Mouse (Mus musculus): ENCODE results near the gene Abcb6. TPM values are rescaled to one million over a fixed set of nuclear protein-coding genes. Genes with fewer than 3 reads are reported as not detected.

Abcb6 gene
- polyA plus RNA-seq, 1 experiment from 2014 or later: 41.1 TPM

DNA sequence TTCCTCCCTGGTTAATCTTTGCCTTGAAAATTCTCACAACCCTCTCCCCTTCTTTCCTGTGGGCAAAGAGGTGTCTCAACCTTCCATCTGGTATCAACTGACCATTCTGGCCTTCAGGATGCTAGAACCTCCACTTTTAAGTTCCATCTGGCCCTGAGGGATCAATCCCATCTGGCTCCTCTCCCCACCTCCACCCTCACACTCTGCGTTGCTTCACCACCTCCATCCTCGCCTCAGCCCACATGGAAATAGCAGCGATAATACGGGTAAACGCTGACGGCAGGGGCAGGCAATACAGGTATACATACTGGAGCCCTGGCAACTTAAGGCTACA is 37.7 kb upstream of the Abcb6 start:
- peaks cover 19% of the 10 kb centered on the region for H3K4me1 ChIP-seq (replicated peaks)
- H3K27ac ChIP-seq: no peak overlapping the region
- H3K4me3 ChIP-seq (replicated peaks): peak overlapping the region; percentile 53
- H3K36me3 ChIP-seq: peaks cover 30% of the 10 kb centered on the region
- no peak overlapping the region for H3K9ac ChIP-seq (replicated peaks)
- H3K27me3 ChIP-seq: peaks cover 73% of the 10 kb centered on the region
- H3K9me3 ChIP-seq: no peaks in the 10 kb centered on the region
- WGBS: 3% methylated on average over 6 of the region's 6 CpGs
- peak overlapping the region; percentile 96 for H3K4me2 ChIP-seq
- ATAC-seq (ENCODE audit: insufficient number of reproducible peaks, insufficient read depth, low FRiP score, low TSS enrichment, low read depth): no peak

DNA sequence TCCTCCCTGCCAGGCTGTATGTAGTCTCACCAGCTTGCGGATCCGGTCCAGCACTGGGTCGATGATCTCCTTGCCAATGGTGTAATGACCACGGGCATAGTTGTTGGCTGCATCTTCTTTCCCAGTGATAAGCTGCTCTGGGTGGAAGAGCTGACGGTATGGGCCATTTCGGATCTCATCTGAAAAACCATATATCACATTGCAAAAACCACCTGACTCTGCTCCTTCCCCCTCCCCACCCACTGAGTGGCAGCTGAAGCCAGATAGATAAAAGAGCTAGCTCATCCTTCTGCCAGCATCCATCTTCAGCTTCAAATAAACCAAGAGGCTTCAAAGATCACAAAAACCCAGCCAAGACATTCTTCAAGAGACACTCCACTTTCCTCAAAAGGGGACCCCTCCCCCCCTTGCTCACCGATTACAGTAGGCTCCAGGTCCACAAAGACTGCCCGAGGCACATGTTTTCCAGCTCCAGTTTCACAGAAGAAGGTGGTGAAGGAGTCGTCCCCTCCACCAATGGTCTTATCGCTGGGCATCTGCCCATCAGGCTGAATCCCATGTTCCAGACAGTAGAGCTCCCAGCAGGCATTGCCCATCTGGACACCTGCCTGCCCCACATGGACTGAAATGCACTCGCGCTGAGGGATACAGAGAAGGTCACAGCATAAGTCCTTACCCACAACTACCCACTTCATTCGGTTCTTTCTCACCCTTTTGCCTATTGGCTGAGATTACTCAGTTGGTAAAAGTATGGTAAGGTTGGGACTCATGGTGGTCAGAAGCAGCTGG is 36.8 kb upstream of the Abcb6 start:
- ATAC-seq (ENCODE audit: insufficient number of reproducible peaks, insufficient read depth, low FRiP score, low TSS enrichment, low read depth): no peak
- H3K4me3 ChIP-seq (replicated peaks): no peak overlapping the region
- peaks cover 64% of the 10 kb centered on the region for H3K27me3 ChIP-seq
- H3K9ac ChIP-seq (replicated peaks): no peak overlapping the region
- H3K36me3 ChIP-seq: peaks cover 39% of the 10 kb centered on the region
- 76% methylated on average over 13 of the region's 13 CpGs for WGBS
- no peak overlapping the region for H3K27ac ChIP-seq
- 0 out of 2 replicates have a peak overlapping the region, but pooled peaks have one; percentile 96 for H3K4me2 ChIP-seq
- no peaks in the 10 kb centered on the region for H3K9me3 ChIP-seq
- H3K4me1 ChIP-seq (replicated peaks): peaks cover 25% of the 10 kb centered on the region

DNA sequence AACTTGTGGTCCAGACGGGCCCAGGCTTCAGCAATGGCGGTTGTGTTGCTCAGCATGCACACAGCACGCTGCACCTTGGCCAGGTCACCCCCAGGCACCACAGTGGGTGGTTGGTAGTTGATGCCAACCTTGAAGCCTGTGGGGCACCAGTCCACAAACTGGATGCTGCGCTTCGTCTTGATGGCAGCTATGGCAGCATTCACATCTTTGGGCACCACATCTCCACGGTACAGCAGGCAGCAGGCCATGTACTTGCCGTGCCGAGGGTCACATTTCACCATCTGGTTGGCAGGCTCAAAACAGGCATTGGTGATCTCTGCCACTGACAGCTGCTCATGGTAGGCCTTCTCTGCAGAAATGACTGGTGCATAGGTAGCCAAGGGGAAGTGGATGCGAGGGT is 35.6 kb upstream of the Abcb6 start:
- H3K4me3 ChIP-seq (replicated peaks): no peak overlapping the region
- H3K9me3 ChIP-seq: no peaks in the 10 kb centered on the region
- no peak overlapping the region for H3K4me2 ChIP-seq
- peaks cover 34% of the 10 kb centered on the region for H3K4me1 ChIP-seq (replicated peaks)
- no peak for ATAC-seq (ENCODE audit: insufficient number of reproducible peaks, insufficient read depth, low FRiP score, low TSS enrichment, low read depth)
- H3K9ac ChIP-seq (replicated peaks): no peak overlapping the region
- WGBS: 90% methylated on average over 9 of the region's 9 CpGs
- peaks cover 52% of the 10 kb centered on the region for H3K27me3 ChIP-seq
- peaks cover 42% of the 10 kb centered on the region for H3K36me3 ChIP-seq
- no peak overlapping the region for H3K27ac ChIP-seq

- no peak for ATAC-seq (ENCODE audit: insufficient number of reproducible peaks, insufficient read depth, low FRiP score, low TSS enrichment, low read depth)
- no peaks in the 10 kb centered on the region for H3K9me3 ChIP-seq
- no peak overlapping the region for H3K27ac ChIP-seq
- H3K27me3 ChIP-seq: peaks cover 43% of the 10 kb centered on the region
- 79% methylated on average over 5 of the region's 5 CpGs for WGBS
- H3K4me3 ChIP-seq (replicated peaks): no peak overlapping the region
- peaks cover 42% of the 10 kb centered on the region for H3K36me3 ChIP-seq
- peaks cover 37% of the 10 kb centered on the region for H3K4me1 ChIP-seq (replicated peaks)
- H3K9ac ChIP-seq (replicated peaks): no peak overlapping the region
- H3K4me2 ChIP-seq: no peak overlapping the region
Measured at GRCm38 (mm10) chr1:75214886-75215285, 34.7 kb upstream of the Abcb6 start.

DNA sequence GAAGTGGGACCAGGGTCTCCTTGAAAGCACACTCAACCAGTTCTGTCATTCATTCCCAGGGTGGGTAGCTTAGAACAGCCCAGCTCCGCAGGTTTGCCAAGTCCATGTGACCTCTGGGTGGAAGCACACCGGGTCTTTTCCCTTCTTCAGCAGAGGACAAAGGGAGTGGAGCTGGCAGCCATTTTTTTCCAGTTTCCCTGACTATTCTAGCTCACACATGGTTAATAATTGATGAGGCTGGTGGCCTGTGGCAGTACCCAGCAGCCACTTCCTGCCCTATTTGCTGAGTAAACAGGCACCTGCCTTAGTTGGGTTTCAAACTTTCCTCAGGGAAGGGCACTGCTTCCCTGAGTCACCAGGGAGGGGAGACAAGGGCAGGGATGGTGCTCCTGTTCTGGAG is 34.2 kb upstream of the Abcb6 start:
- no peak overlapping the region for H3K9ac ChIP-seq (replicated peaks)
- peaks cover 37% of the 10 kb centered on the region for H3K4me1 ChIP-seq (replicated peaks)
- peaks cover 38% of the 10 kb centered on the region for H3K27me3 ChIP-seq
- H3K36me3 ChIP-seq: peaks cover 42% of the 10 kb centered on the region
- no peaks in the 10 kb centered on the region for H3K9me3 ChIP-seq
- no peak overlapping the region for H3K27ac ChIP-seq
- 84% methylated on average over 2 of the region's 2 CpGs for WGBS
- no peak overlapping the region for H3K4me2 ChIP-seq
- H3K4me3 ChIP-seq (replicated peaks): no peak overlapping the region
- no peak for ATAC-seq (ENCODE audit: insufficient number of reproducible peaks, insufficient read depth, low FRiP score, low TSS enrichment, low read depth)

DNA sequence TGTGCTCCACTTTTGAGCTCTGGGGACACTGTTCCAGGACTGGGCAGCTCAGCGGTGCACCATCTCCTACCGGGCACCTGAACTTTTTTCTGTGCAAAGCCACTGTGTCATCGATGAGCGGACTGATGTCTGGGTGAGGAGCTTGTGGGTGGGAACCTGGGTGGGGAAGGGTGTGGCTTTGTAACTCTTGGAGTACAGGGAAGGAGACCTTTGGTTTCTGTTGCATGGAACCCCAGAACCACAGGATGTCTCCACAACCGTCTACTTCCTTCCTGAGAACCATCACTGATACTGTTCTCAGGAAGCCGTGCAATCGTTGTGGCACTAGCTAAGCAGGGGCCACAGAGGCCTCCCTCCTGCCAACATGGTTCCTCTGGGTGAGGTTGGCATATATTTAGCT is 32.9 kb upstream of the Abcb6 start:
- Histone ChIP-seq H3K36me3 (peaks cover 42% of the 10 kb centered on the region), H3K4me2 (no peak overlapping the region), H3K27ac (no peak overlapping the region), H3K9me3 (no peaks in the 10 kb centered on the region), H3K4me1 (replicated peaks) (peaks cover 32% of the 10 kb centered on the region), H3K9ac (replicated peaks) (no peak overlapping the region), H3K4me3 (replicated peaks) (no peak overlapping the region), H3K27me3 (peaks cover 25% of the 10 kb centered on the region)
- 92% methylated on average over 7 of the region's 7 CpGs for WGBS
- ATAC-seq (ENCODE audit: insufficient number of reproducible peaks, insufficient read depth, low FRiP score, low TSS enrichment, low read depth): no peak

- Histone ChIP-seq H3K36me3 (peaks cover 42% of the 10 kb centered on the region), H3K9ac (replicated peaks) (no peak overlapping the region), H3K27ac (no peak overlapping the region), H3K4me3 (replicated peaks) (no peak overlapping the region), H3K4me1 (replicated peaks) (peaks cover 29% of the 10 kb centered on the region), H3K9me3 (no peaks in the 10 kb centered on the region), H3K4me2 (no peak overlapping the region), H3K27me3 (peaks cover 19% of the 10 kb centered on the region)
- WGBS: 91% methylated on average over 4 of the region's 4 CpGs
- ATAC-seq (ENCODE audit: insufficient number of reproducible peaks, insufficient read depth, low FRiP score, low TSS enrichment, low read depth): no peak
Measured at GRCm38 (mm10) chr1:75212542-75212941, 32.4 kb upstream of the Abcb6 start.

DNA sequence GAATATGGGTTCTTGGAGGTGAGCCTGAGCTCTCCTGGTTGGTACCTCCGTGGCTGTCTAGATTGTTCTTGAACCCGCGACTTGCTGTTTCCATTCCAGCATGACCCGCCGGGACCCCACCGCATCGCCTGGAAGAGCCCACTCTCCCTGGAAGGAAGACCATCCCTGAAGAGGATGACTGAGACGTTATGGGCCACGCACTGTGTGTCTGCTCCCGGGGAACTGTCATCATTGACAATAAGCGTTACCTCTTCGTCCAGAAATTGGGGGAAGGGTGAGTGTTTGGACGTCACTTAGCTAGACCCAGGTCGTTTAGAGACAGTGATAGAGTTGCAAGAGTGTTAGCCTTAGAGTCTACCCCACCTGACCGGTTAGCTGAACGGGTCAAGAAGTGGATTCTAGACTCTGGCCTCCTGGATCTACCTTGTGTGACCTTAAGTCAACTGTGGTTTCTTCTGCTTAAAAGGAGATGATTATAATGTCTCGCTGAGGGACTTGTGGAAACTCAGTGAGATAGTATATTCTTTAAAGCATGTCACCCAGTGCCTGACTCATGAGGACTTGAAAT is 31.0 kb upstream of the Abcb6 start:
- no peak overlapping the region for H3K27ac ChIP-seq
- no peak; the same call in 1 of the 2 replicates for ATAC-seq (ENCODE audit: insufficient number of reproducible peaks, insufficient read depth, low FRiP score, low TSS enrichment, low read depth)
- H3K4me2 ChIP-seq: peak overlapping the region; percentile 92
- H3K36me3 ChIP-seq: peaks cover 42% of the 10 kb centered on the region
- peaks cover 29% of the 10 kb centered on the region for H3K4me1 ChIP-seq (replicated peaks)
- WGBS: 14% methylated on average over 17 of the region's 17 CpGs
- H3K9me3 ChIP-seq: no peaks in the 10 kb centered on the region
- peak overlapping the region; percentile 97 for H3K4me3 ChIP-seq (replicated peaks)
- peak overlapping the region; percentile 90 for H3K9ac ChIP-seq (replicated peaks)
- H3K27me3 ChIP-seq: peaks cover 7% of the 10 kb centered on the region; the same call in 1 of the 2 replicates

DNA sequence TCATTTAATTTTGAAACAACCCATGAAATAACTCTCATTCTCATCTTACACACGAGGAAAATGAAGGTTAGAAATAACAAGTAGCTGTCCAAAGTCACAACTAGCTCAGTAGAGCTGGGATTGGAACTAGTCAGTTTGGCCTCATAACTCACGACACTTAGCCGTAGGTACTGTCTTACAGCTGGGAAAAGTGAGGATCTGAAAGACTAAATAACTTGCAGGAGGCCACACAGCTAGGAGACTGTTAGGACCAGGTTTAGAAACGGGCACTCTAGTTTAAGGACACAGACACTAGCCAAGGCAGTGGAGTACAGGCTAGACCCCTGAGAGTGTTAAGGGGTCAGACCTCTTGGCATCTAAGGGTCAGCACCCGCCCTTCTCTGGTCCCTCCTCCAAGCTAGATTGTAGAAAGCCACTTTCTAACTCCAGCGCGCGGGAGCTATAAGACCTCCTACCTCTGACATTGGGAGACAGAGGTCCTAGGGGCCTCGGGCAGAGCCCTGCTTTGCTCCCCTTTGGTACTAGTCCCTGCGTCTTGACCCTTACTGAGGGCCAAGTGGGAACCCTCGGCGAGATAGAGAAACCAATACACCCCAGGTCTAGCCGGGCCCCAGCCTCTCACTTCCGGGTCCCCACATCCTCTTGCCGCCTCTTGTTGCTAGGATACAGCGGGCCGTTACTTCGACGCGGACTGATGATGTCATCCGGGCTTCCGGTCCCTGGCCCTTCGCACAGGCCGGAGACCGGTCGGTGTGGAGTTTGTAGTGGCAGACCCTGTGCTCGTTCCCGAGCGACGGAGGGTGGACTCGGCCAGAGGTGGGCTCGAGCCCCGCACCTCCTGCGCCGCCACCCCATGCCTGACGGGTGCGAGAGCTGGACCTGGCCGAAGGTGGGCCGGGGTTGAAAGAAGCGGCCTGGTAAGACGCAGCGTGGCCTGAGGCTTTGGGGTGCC is 30.2 kb upstream of the Abcb6 start, which contains the start of the genes Glb1l and Stk16:
TSS of gene Glb1l (minus strand) at position 678 of the 952 bp plus-strand sequence.
TSS of gene Stk16 (plus strand) at position 703 of the 952 bp plus-strand sequence.
- Histone ChIP-seq H3K36me3 (peaks cover 37% of the 10 kb centered on the region), H3K4me1 (replicated peaks) (peaks cover 29% of the 10 kb centered on the region), H3K27ac (0 out of 2 replicates have a peak within 1 kb of the TSS, but pooled peaks have one; percentile 45), H3K9me3 (no peaks in the 10 kb centered on the region), H3K4me2 (peak within 1 kb of the TSS; percentile 92), H3K4me3 (replicated peaks) (peak within 1 kb of the TSS; percentile 97), H3K27me3 (no peaks in the 10 kb centered on the region; the same call in 1 of the 2 replicates), H3K9ac (replicated peaks) (peak within 1 kb of the TSS; percentile 90)
- peak; percentile 75 for ATAC-seq (ENCODE audit: insufficient number of reproducible peaks, insufficient read depth, low FRiP score, low TSS enrichment, low read depth)
- WGBS: 6% methylated on average over 42 of the region's 42 CpGs

- 14% methylated on average over 34 of the region's 34 CpGs for WGBS
- Histone ChIP-seq H3K27me3 (no peaks in the 10 kb centered on the region; the same call in 1 of the 2 replicates), H3K27ac (no peak overlapping the region), H3K4me2 (peak overlapping the region; percentile 92), H3K9me3 (no peaks in the 10 kb centered on the region), H3K4me1 (replicated peaks) (peaks cover 29% of the 10 kb centered on the region), H3K9ac (replicated peaks) (peak overlapping the region; percentile 70), H3K36me3 (peaks cover 24% of the 10 kb centered on the region), H3K4me3 (replicated peaks) (peak overlapping the region; percentile 97)
- ATAC-seq (ENCODE audit: insufficient number of reproducible peaks, insufficient read depth, low FRiP score, low TSS enrichment, low read depth): no peak
Measured at GRCm38 (mm10) chr1:75208967-75209678, 28.9 kb upstream of the Abcb6 start.
